Mouse (Mus musculus) megakaryocyte progenitor cell, adult 5-6 weeks (primary cell): ENCODE data around the gene Tnfsf18. TPM values are rescaled to one million over a fixed set of nuclear protein-coding genes. Genes with fewer than 3 reads are reported as not detected.

Source experiments
- total RNA-seq, 2 experiments: library from RNA; stranded (forward) in 1 of 2; stranded (reverse) in 1 of 2; fragments of 157-497, 149-512 nt in 1 of 2; fragments of 200-1000 nt in 1 of 2; gene quantifications; 2 replicates each; pipeline versions ENCODE4 v1.2.3 to v1.2.4; 2015 to 2017

The Tnfsf18 gene
- total RNA-seq, 2 experiments from 2014 or later, result not detected

Other genes with a start within 250 kb of the Tnfsf18 start
- gene Prdx6, start 243.4 kb upstream of the Tnfsf18 start, total RNA-seq (2015), result 292 and 298 TPM in 2 replicates
- 334 and 393 TPM in 2 replicates for gene Prdx6, start 243.4 kb upstream of the Tnfsf18 start, total RNA-seq (2017)
- 0.15 and 0.59 TPM in 2 replicates for gene Tnfsf4, start 99.2 kb upstream of the Tnfsf18 start, total RNA-seq (2015)
- 0.30 TPM in 1 of 2 replicates, not detected in the other for gene Tnfsf4, start 99.2 kb upstream of the Tnfsf18 start, total RNA-seq (2017)